Mouse (Mus musculus) ES-Bruce4 (cell line): ENCODE data around the gene Fam187b.

Experiments
- CTCF ChIP-seq: IDR thresholded peaks from one replicate; pipeline ENCODE4 v1.8.1; 2011; ENCODE audit warnings: low read depth, low read length
- EP300 ChIP-seq: IDR thresholded peaks from 2 replicates; pipeline ENCODE4 v1.6.1; 2011; ENCODE audit warnings: low read depth, low read length; ENCODE audit not compliant: insufficient read depth

- TF ChIP-seq CTCF (no peak), EP300 (no peak)
Observed at GRCm38 (mm10) chr7:30952441-30953265, 20.9 kb upstream of the Fam187b start.
